Mouse (Mus musculus) MEL (cell line): ENCODE results near the gene Hormad1.

ENCODE experiments used
- CTCF ChIP-seq, 3 experiments: IDR thresholded peaks in 2 of 3; conservative IDR thresholded peaks in 1 of 3; 2 replicates each; pipeline ENCODE4 v1.5.1; 2011 to 2012; ENCODE audit warnings: low read length in 3 of 3, low read depth in 2 of 3, mild to moderate bottlenecking in 2 of 3, improper control_type of control experiment in 1 of 3, inconsistent platforms in 1 of 3, mixed read lengths in 1 of 3, moderate library complexity in 1 of 3; ENCODE audit not compliant: control insufficient read depth in 1 of 3, insufficient read depth in 1 of 3, poor library complexity in 1 of 3, severe bottlenecking in 1 of 3
- ETS1 ChIP-seq: IDR thresholded peaks from 2 replicates; pipeline ENCODE4 v1.6.1; 2012; ENCODE audit warnings: low read depth, mild to moderate bottlenecking, inconsistent platforms, low read length, improper control_type of control experiment, moderate library complexity
- JUND ChIP-seq: IDR thresholded peaks from 2 replicates; pipeline ENCODE4 v1.6.1; 2011; ENCODE audit warnings: low read depth, mild to moderate bottlenecking, improper control_type of control experiment, low read length
- MYB ChIP-seq: IDR thresholded peaks from 2 replicates; pipeline ENCODE4 v1.6.1; 2011; ENCODE audit warnings: mild to moderate bottlenecking, low read depth, low read length, improper control_type of control experiment
- POLR2A ChIP-seq, 2 experiments: IDR thresholded peaks; 2 replicates each; pipeline ENCODE4 v1.6.1; 2011 to 2012; ENCODE audit warnings: low read length in 2 of 2, mild to moderate bottlenecking in 2 of 2, control low read depth in 1 of 2, improper control_type of control experiment in 1 of 2, low read depth in 1 of 2, moderate library complexity in 1 of 2; ENCODE audit not compliant: control insufficient read depth in 1 of 2, insufficient read depth in 1 of 2, poor library complexity in 1 of 2
- SIN3A ChIP-seq: IDR thresholded peaks from 2 replicates; pipeline ENCODE4 v1.6.1; 2012; ENCODE audit warnings: low read length, improper control_type of control experiment, inconsistent platforms
- USF2 ChIP-seq, 2 experiments: IDR thresholded peaks; 2 replicates each; pipeline ENCODE4 v1.6.1; 2011 to 2012; ENCODE audit warnings: improper control_type of control experiment in 2 of 2, low read length in 2 of 2, borderline replicate concordance in 1 of 2, inconsistent platforms in 1 of 2, low read depth in 1 of 2, mild to moderate bottlenecking in 1 of 2; ENCODE audit not compliant: insufficient read depth in 1 of 2
- ZC3H11A ChIP-seq: IDR thresholded peaks from 2 replicates; pipeline ENCODE4 v1.6.1; 2012; ENCODE audit warnings: low read depth, mild to moderate bottlenecking, inconsistent platforms, low read length, improper control_type of control experiment

- no peak for TF ChIP-seq CTCF (IDR thresholded peaks at IDR 0.05 in 2 of 3, conservative IDR thresholded peaks at IDR 0.05 in 1 of 3; ENCODE audit: control insufficient read depth in 1 of 3, insufficient read depth in 1 of 3, low read depth in 2 of 3, low read length in 3 of 3, poor library complexity in 1 of 3, severe bottlenecking in 1 of 3)
- TF ChIP-seq ETS1 = peak; percentile 12; the same call in 1 of the 2 replicates
- peak; percentile 92 for TF ChIP-seq SIN3A
- peak in 1 of 2 experiments; percentile 99; a peak in 2 of 4 replicates for TF ChIP-seq POLR2A (IDR thresholded peaks at IDR 0.05; ENCODE audit: control insufficient read depth in 1 of 2, insufficient read depth in 1 of 2, low read depth in 1 of 2, low read length in 2 of 2, poor library complexity in 1 of 2)
- no peak for TF ChIP-seq MYB
- TF ChIP-seq ZC3H11A = no peak
- peak; percentile 64; the same call in 1 of the 2 replicates for TF ChIP-seq JUND
- TF ChIP-seq USF2 (IDR thresholded peaks at IDR 0.05; ENCODE audit: borderline replicate concordance in 1 of 2, insufficient read depth in 1 of 2, low read depth in 1 of 2, low read length in 2 of 2) = no peak
Observed at GRCm38 (mm10) chr3:95624628-95625503, 65.4 kb downstream of the Hormad1 start, which contains the start of gene Ensa.
